Mouse (Mus musculus) MEL (cell line): ENCODE measurements around the gene Ube2d2b. TPM values are rescaled to one million over a fixed set of nuclear protein-coding genes. Genes with fewer than 3 reads are reported as not detected.

Experiments
- DNase-seq: peaks from one replicate; pipeline ENCODE4 v3.0.0; 2011; ENCODE audit warnings: low read depth, low spot score
- H3K27ac ChIP-seq: 2 replicates; pipeline ENCODE4 v1.5.1; 2012; ENCODE audit warnings: low read depth, mild to moderate bottlenecking, control low read depth, low read length, moderate library complexity; ENCODE audit not compliant: control insufficient read depth
- H3K27me3 ChIP-seq, 2 experiments: fragments of 150-350 bp in 1 of 2; sonication (generic) in 1 of 2; 2 replicates each; pipeline ENCODE4 v1.6.1; 2012; ENCODE audit warnings: low read length in 2 of 2, mild to moderate bottlenecking in 2 of 2, improper control_type of control experiment in 1 of 2, moderate library complexity in 1 of 2; ENCODE audit not compliant: insufficient read depth in 2 of 2, control insufficient read depth in 1 of 2
- H3K36me3 ChIP-seq, 2 experiments: 2 replicates each; pipeline ENCODE4 v1.6.1; 2012 to 2014; ENCODE audit warnings: low read length in 2 of 2, improper control_type of control experiment in 1 of 2, inconsistent platforms in 1 of 2, mild to moderate bottlenecking in 1 of 2; ENCODE audit not compliant: insufficient read depth in 2 of 2, control insufficient read depth in 1 of 2
- H3K4me1 ChIP-seq, 2 experiments: fragments of 150-350 bp in 1 of 2; sonication (generic) in 1 of 2; 2 replicates each; pipeline ENCODE4 v1.6.1; 2012; ENCODE audit warnings: low read length in 2 of 2, improper control_type of control experiment in 1 of 2, mild to moderate bottlenecking in 1 of 2; ENCODE audit not compliant: insufficient read depth in 2 of 2, control insufficient read depth in 1 of 2
- H3K4me3 ChIP-seq, 2 experiments: fragments of 150-350 bp in 1 of 2; sonication (generic) in 1 of 2; 2 replicates each; pipeline ENCODE4 v1.5.1; 2012; ENCODE audit warnings: low read depth in 2 of 2, low read length in 2 of 2, mild to moderate bottlenecking in 2 of 2, moderate library complexity in 2 of 2, control low read depth in 1 of 2, improper control_type of control experiment in 1 of 2; ENCODE audit not compliant: control insufficient read depth in 1 of 2, insufficient read depth in 1 of 2
- H3K79me2 ChIP-seq: 2 replicates; pipeline ENCODE4 v1.6.1; 2012; ENCODE audit warnings: mild to moderate bottlenecking, low read length, moderate library complexity; ENCODE audit not compliant: control insufficient read depth, poor library complexity, insufficient read depth
- H3K9ac ChIP-seq: 2 replicates; pipeline ENCODE4 v1.6.1; 2012; ENCODE audit warnings: low read depth, mild to moderate bottlenecking, control low read depth, low read length, moderate library complexity; ENCODE audit not compliant: control insufficient read depth, poor library complexity, severe bottlenecking
- H3K9me3 ChIP-seq: fragments of 150-350 bp; sonication (generic); replicated peaks from 2 replicates; pipeline ENCODE4 v1.6.1; 2012; ENCODE audit warnings: mild to moderate bottlenecking, low read length, improper control_type of control experiment, moderate library complexity; ENCODE audit not compliant: insufficient read depth
- CHD1 ChIP-seq: IDR thresholded peaks from 2 replicates; pipeline ENCODE4 v1.6.1; 2012; ENCODE audit warnings: low read depth, mild to moderate bottlenecking, inconsistent platforms, low read length, improper control_type of control experiment
- CHD2 ChIP-seq: IDR thresholded peaks from 2 replicates; pipeline ENCODE4 v1.6.1; 2011; ENCODE audit warnings: low read length, improper control_type of control experiment
- E2F4 ChIP-seq: IDR thresholded peaks from 2 replicates; pipeline ENCODE4 v1.6.1; 2011; ENCODE audit warnings: low read depth, low read length, improper control_type of control experiment, borderline replicate concordance
- ELF1 ChIP-seq: IDR thresholded peaks from 2 replicates; pipeline ENCODE4 v1.6.1; 2014; ENCODE audit warnings: low read depth, mild to moderate bottlenecking, inconsistent platforms, low read length, improper control_type of control experiment, moderate library complexity
- ETS1 ChIP-seq: IDR thresholded peaks from 2 replicates; pipeline ENCODE4 v1.6.1; 2012; ENCODE audit warnings: low read depth, mild to moderate bottlenecking, inconsistent platforms, low read length, improper control_type of control experiment, moderate library complexity
- GABPA ChIP-seq: IDR thresholded peaks from 2 replicates; pipeline ENCODE4 v1.6.1; 2012; ENCODE audit warnings: low read depth, mild to moderate bottlenecking, inconsistent platforms, low read length, improper control_type of control experiment, moderate library complexity
- GATA1 ChIP-seq: IDR thresholded peaks from 2 replicates; pipeline ENCODE4 v1.6.1; 2011; ENCODE audit warnings: low read depth, low read length, improper control_type of control experiment
- HCFC1 ChIP-seq: IDR thresholded peaks from 2 replicates; pipeline ENCODE4 v1.6.1; 2012; ENCODE audit warnings: low read depth, mild to moderate bottlenecking, inconsistent platforms, low read length, improper control_type of control experiment, moderate library complexity
- JUND ChIP-seq: IDR thresholded peaks from 2 replicates; pipeline ENCODE4 v1.6.1; 2011; ENCODE audit warnings: low read depth, mild to moderate bottlenecking, improper control_type of control experiment, low read length
- KAT2A ChIP-seq: conservative IDR thresholded peaks from 2 replicates; pipeline ENCODE4 v1.6.1; 2012; ENCODE audit warnings: low read depth, low read length, improper control_type of control experiment, inconsistent platforms
- MAX ChIP-seq: IDR thresholded peaks from 2 replicates; pipeline ENCODE4 v1.6.1; 2011; ENCODE audit warnings: low read length, improper control_type of control experiment
- MAZ ChIP-seq: IDR thresholded peaks from 2 replicates; pipeline ENCODE4 v1.6.1; 2012; ENCODE audit warnings: low read depth, mild to moderate bottlenecking, inconsistent platforms, low read length, improper control_type of control experiment
- MEF2A ChIP-seq: IDR thresholded peaks from 2 replicates; pipeline ENCODE4 v1.6.1; 2014; ENCODE audit warnings: low read depth, mild to moderate bottlenecking, inconsistent platforms, low read length, improper control_type of control experiment; ENCODE audit not compliant: poor library complexity, insufficient replicate concordance, severe bottlenecking; ENCODE audit errors: extremely low read depth
- MXI1 ChIP-seq: IDR thresholded peaks from 2 replicates; pipeline ENCODE4 v1.6.1; 2011; ENCODE audit warnings: mild to moderate bottlenecking, low read depth, low read length, improper control_type of control experiment
- MYC ChIP-seq: IDR thresholded peaks from 2 replicates; pipeline ENCODE4 v1.6.1; 2011; ENCODE audit warnings: low read depth, mild to moderate bottlenecking, low read length, improper control_type of control experiment, moderate library complexity
- NELFE ChIP-seq: IDR thresholded peaks from 2 replicates; pipeline ENCODE4 v1.6.1; 2011; ENCODE audit warnings: low read depth, low read length, improper control_type of control experiment
- NRF1 ChIP-seq: IDR thresholded peaks from 2 replicates; pipeline ENCODE4 v1.6.1; 2014; ENCODE audit warnings: low read depth, mild to moderate bottlenecking, inconsistent platforms, low read length, improper control_type of control experiment, moderate library complexity; ENCODE audit not compliant: poor library complexity, insufficient read depth, severe bottlenecking
- POLR2A ChIP-seq, 2 experiments: IDR thresholded peaks; 2 replicates each; pipeline ENCODE4 v1.6.1; 2011 to 2012; ENCODE audit warnings: low read length in 2 of 2, mild to moderate bottlenecking in 2 of 2, control low read depth in 1 of 2, improper control_type of control experiment in 1 of 2, low read depth in 1 of 2, moderate library complexity in 1 of 2; ENCODE audit not compliant: control insufficient read depth in 1 of 2, insufficient read depth in 1 of 2, poor library complexity in 1 of 2
- POLR2AphosphoS5 ChIP-seq: IDR thresholded peaks from 2 replicates; pipeline ENCODE4 v1.6.1; 2012; ENCODE audit warnings: low read depth, borderline replicate concordance, mild to moderate bottlenecking, inconsistent platforms, low read length, moderate library complexity, mixed read lengths
- RCOR1 ChIP-seq: IDR thresholded peaks from 2 replicates; pipeline ENCODE4 v1.6.1; 2012; ENCODE audit warnings: low read depth, mild to moderate bottlenecking, inconsistent platforms, low read length, improper control_type of control experiment
- SMC3 ChIP-seq: IDR thresholded peaks from 2 replicates; pipeline ENCODE4 v1.6.1; 2011; ENCODE audit warnings: low read depth, low read length, improper control_type of control experiment
- TBP ChIP-seq: IDR thresholded peaks from 2 replicates; pipeline ENCODE4 v1.8.0; 2011; ENCODE audit warnings: low read depth, low read length, improper control_type of control experiment
- TCF12 ChIP-seq: IDR thresholded peaks from 2 replicates; pipeline ENCODE4 v1.6.1; 2014; ENCODE audit warnings: low read depth, mild to moderate bottlenecking, inconsistent platforms, low read length, improper control_type of control experiment, moderate library complexity
- UBTF ChIP-seq: IDR thresholded peaks from 2 replicates; pipeline ENCODE4 v1.6.1; 2012; ENCODE audit warnings: low read depth, mild to moderate bottlenecking, inconsistent platforms, low read length, improper control_type of control experiment, moderate library complexity, borderline replicate concordance; ENCODE audit not compliant: insufficient read depth
- USF1 ChIP-seq: IDR thresholded peaks from 2 replicates; pipeline ENCODE4 v1.6.1; 2014; ENCODE audit warnings: low read depth, mild to moderate bottlenecking, inconsistent platforms, low read length, improper control_type of control experiment, moderate library complexity
- USF2 ChIP-seq, 2 experiments: IDR thresholded peaks; 2 replicates each; pipeline ENCODE4 v1.6.1; 2011 to 2012; ENCODE audit warnings: improper control_type of control experiment in 2 of 2, low read length in 2 of 2, borderline replicate concordance in 1 of 2, inconsistent platforms in 1 of 2, low read depth in 1 of 2, mild to moderate bottlenecking in 1 of 2; ENCODE audit not compliant: insufficient read depth in 1 of 2
- ZC3H11A ChIP-seq: IDR thresholded peaks from 2 replicates; pipeline ENCODE4 v1.6.1; 2012; ENCODE audit warnings: low read depth, mild to moderate bottlenecking, inconsistent platforms, low read length, improper control_type of control experiment
- ZKSCAN1 ChIP-seq: IDR thresholded peaks from 2 replicates; pipeline ENCODE4 v1.6.1; 2012; ENCODE audit warnings: low read depth, mild to moderate bottlenecking, inconsistent platforms, low read length, improper control_type of control experiment, moderate library complexity
- ZMIZ1 ChIP-seq: IDR thresholded peaks from 2 replicates; pipeline ENCODE4 v1.6.1; 2012; ENCODE audit warnings: low read depth, mild to moderate bottlenecking, inconsistent platforms, low read length, improper control_type of control experiment, moderate library complexity
- ZNF384 ChIP-seq: IDR thresholded peaks from 2 replicates; pipeline ENCODE4 v1.6.1; 2012; ENCODE audit warnings: low read depth, mild to moderate bottlenecking, inconsistent platforms, low read length, improper control_type of control experiment
- polyA plus RNA-seq, 2 experiments: library from polyadenylated mRNA; stranded (reverse) in 1 of 2; unstranded in 1 of 2; fragments of >175 nt in 1 of 2; fragments of >200 nt in 1 of 2; gene quantifications; 2 replicates each; pipeline versions ENCODE4 v1.2.1 to v1.2.4; 2012; ENCODE audit warnings: low replicate concordance in 2 of 2, low read depth in 1 of 2; ENCODE audit not compliant: insufficient read length in 2 of 2, insufficient read depth in 1 of 2, missing spikeins in 1 of 2
- total RNA-seq: library from RNA; depleted of rRNA; stranded (reverse); fragments of 300-350 nt; gene quantifications from 2 replicates; pipeline ENCODE4 v1.2.3, GENCODE M21; 2012

Ube2d2b gene
- total and polyA plus RNA-seq, 3 experiments = 0.08 TPM; not detected in 2

- TF ChIP-seq ZMIZ1 = no peak
- TF ChIP-seq ZNF384 = peak; percentile 74
- no peak for TF ChIP-seq ZKSCAN1
- no peak for TF ChIP-seq NRF1
These were observed 36.5 kb downstream of the Ube2d2b start (continued) for GRCm38 (mm10) chr5:107866127-107867126.

- Histone ChIP-seq H3K27me3 (no peaks in the 10 kb centered on the region), H3K4me3 (peak overlapping the region; percentile 73 to 93), H3K9me3 (no peaks in the 10 kb centered on the region), H3K9ac (peak overlapping the region; percentile 87), H3K36me3 (peaks cover 0 to 38% of the 10 kb centered on the region in 2 experiments; a peak in 2 of 4 replicates), H3K79me2 (peaks cover 13% of the 10 kb centered on the region), H3K4me1 (peaks cover 5 to 26% of the 10 kb centered on the region in 2 experiments), H3K27ac (peak overlapping the region; percentile 62)
- peak; percentile 77 for DNase-seq
- TF ChIP-seq POLR2AphosphoS5 (no peak), GATA1 (no peak), TCF12 (0 out of 2 replicates have a peak, but pooled peaks have one; percentile 30), UBTF (no peak), MYC (no peak), MEF2A (no peak), RCOR1 (peak; percentile 49; the same call in 1 of the 2 replicates), NELFE (no peak), CHD2 (no peak), NRF1 (peak; percentile 67), CHD1 (no peak), USF1 (no peak), MXI1 (no peak), ZC3H11A (no peak), MAZ (no peak), HCFC1 (0 out of 2 replicates have a peak, but pooled peaks have one; percentile 17), GABPA (no peak), MAX (no peak), KAT2A (no peak), USF2 (IDR thresholded peaks at IDR 0.05; ENCODE audit: borderline replicate concordance in 1 of 2, insufficient read depth in 1 of 2, low read depth in 1 of 2, low read length in 2 of 2) (no peak), E2F4 (no peak), ELF1 (no peak), JUND (no peak), POLR2A (IDR thresholded peaks at IDR 0.05; ENCODE audit: control insufficient read depth in 1 of 2, insufficient read depth in 1 of 2, low read depth in 1 of 2, low read length in 2 of 2, poor library complexity in 1 of 2) (0 out of 4 replicates have a peak, but pooled peaks of 1 of the 2 experiments have one; percentile 23), SMC3 (no peak), TBP (no peak), ETS1 (no peak)
These were observed 38.3 kb downstream of the Ube2d2b start for GRCm38 (mm10) chr5:107867970-107868904.
